Mouse (Mus musculus): ENCODE measurements at regions not wholly inside any gene's neighbourhood (a gene's known extent, or its start where the extent isn't known, plus 50 kb on each side); places are given as distances from the start of the nearest gene placed in this dataset.

GRCm38 (mm10) chr6:100937802-100938201 is 104.4 kb downstream of the Ppp4r2 start:
- Histone ChIP-seq H3K36me3 (replicated peaks; ENCODE audit: insufficient read depth, low read length) (no peaks in the 10 kb centered on the region), H3K9me3 (ENCODE audit: low read length) (no peaks in the 10 kb centered on the region), H3K4me3 (ENCODE audit: low read depth, low read length) (no peak overlapping the region), H3K9ac (replicated peaks) (no peak overlapping the region), H3K27me3 (ENCODE audit: insufficient read depth, low read length) (no peaks in the 10 kb centered on the region), H3K4me1 (ENCODE audit: insufficient read depth) (no peaks in the 10 kb centered on the region), H3K4me2 (ENCODE audit: low read depth, low read length) (no peak overlapping the region), H3K27ac (ENCODE audit: low read depth) (no peak overlapping the region)
- no peak for DNase-seq
- TF ChIP-seq EP300 (IDR thresholded peaks at IDR 0.05; ENCODE audit: low read depth) (no peak), CTCF (IDR thresholded peaks at IDR 0.05; ENCODE audit: low read depth) (no peak)
- 85% methylated on average over 1 of the region's 1 CpGs for WGBS (ENCODE audit: insufficient replicate concordance)
- no peak for ATAC-seq

DNA sequence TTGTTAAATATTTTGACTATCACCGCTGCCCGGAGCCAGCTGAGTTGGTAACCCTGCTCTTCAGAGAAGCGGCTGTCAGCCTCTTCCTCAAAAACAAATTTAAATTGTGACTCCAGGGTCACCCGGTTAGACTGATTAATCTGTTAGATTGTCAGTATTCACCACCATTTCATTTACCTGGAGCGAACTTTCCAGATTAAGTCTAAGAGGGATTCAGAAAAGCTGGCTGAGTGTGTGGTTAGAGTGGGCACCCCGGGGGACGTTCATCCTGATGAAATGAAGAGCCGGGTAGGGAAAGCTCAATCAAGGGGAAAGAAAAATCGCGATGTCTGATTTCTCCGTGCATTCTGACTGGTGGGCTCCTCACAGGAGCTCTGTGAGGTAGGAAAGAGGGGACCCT is 105.0 kb downstream of the Ppp4r2 start:
- DNase-seq (no peak), ATAC-seq (no peak)
- H3K36me3 ChIP-seq (replicated peaks; ENCODE audit: insufficient read depth, low read length): no peaks in the 10 kb centered on the region
- H3K4me3 ChIP-seq (ENCODE audit: low read depth, low read length): no peak overlapping the region
- H3K27ac ChIP-seq (ENCODE audit: low read depth): no peak overlapping the region
- no peak overlapping the region for H3K9ac ChIP-seq (replicated peaks)
- TF ChIP-seq EP300 (IDR thresholded peaks at IDR 0.05; ENCODE audit: low read depth) (no peak), CTCF (IDR thresholded peaks at IDR 0.05; ENCODE audit: low read depth) (no peak)
- 70% methylated on average over 11 of the region's 11 CpGs for WGBS (ENCODE audit: insufficient replicate concordance)
- no peaks in the 10 kb centered on the region for H3K9me3 ChIP-seq (ENCODE audit: low read length)
- H3K4me2 ChIP-seq (ENCODE audit: low read depth, low read length): no peak overlapping the region
- H3K27me3 ChIP-seq (ENCODE audit: insufficient read depth, low read length): no peaks in the 10 kb centered on the region
- H3K4me1 ChIP-seq (ENCODE audit: insufficient read depth): no peaks in the 10 kb centered on the region

DNA sequence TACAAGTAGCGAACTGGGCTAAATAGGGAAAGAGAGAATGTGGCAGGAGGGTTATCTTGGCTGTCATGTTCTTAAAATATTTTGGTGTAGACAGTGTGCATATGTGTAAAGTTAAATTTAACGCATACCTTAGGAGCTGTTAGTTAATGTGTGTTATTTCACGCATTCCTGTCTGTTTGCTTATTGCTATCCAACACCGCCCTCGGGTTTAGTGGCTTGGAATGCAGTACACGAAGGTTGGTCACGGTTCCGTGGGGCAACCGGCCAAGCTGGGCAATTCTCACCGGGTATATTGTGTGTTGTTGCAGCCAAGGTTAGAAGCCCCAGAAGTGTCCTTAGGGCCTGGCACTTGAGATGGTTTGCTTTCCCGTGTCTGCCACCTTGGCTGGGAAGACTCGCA is 105.6 kb downstream of the Ppp4r2 start:
- no peak for ATAC-seq

GRCm38 (mm10) chr6:100939766-100940165 is 106.3 kb downstream of the Ppp4r2 start:
- H3K36me3 ChIP-seq (replicated peaks; ENCODE audit: insufficient read depth, low read length): no peaks in the 10 kb centered on the region
- no peaks in the 10 kb centered on the region for H3K9me3 ChIP-seq (ENCODE audit: low read length)
- H3K27me3 ChIP-seq (ENCODE audit: insufficient read depth, low read length): no peaks in the 10 kb centered on the region
- WGBS (ENCODE audit: insufficient replicate concordance): 79% methylated on average over 5 of the region's 5 CpGs
- no peak overlapping the region for H3K27ac ChIP-seq (ENCODE audit: low read depth)
- no peak overlapping the region for H3K4me2 ChIP-seq (ENCODE audit: low read depth, low read length)
- TF ChIP-seq EP300 (IDR thresholded peaks at IDR 0.05; ENCODE audit: low read depth) (no peak), CTCF (IDR thresholded peaks at IDR 0.05; ENCODE audit: low read depth) (no peak)
- no peak overlapping the region for H3K4me3 ChIP-seq (ENCODE audit: low read depth, low read length)
- DNase-seq: no peak
- ATAC-seq: no peak
- no peaks in the 10 kb centered on the region for H3K4me1 ChIP-seq (ENCODE audit: insufficient read depth)
- H3K9ac ChIP-seq (replicated peaks): no peak overlapping the region

More for the DNA sequence above, 105.6 kb downstream of the Ppp4r2 start:
- no peak for DNase-seq
- no peak overlapping the region for H3K4me3 ChIP-seq (ENCODE audit: low read depth, low read length)
- WGBS (ENCODE audit: insufficient replicate concordance): 69% methylated on average over 12 of the region's 12 CpGs
- H3K4me1 ChIP-seq (ENCODE audit: insufficient read depth): no peaks in the 10 kb centered on the region
- H3K4me2 ChIP-seq (ENCODE audit: low read depth, low read length): no peak overlapping the region
- H3K27me3 ChIP-seq (ENCODE audit: insufficient read depth, low read length): no peaks in the 10 kb centered on the region
- TF ChIP-seq CTCF (IDR thresholded peaks at IDR 0.05; ENCODE audit: low read depth) (no peak), EP300 (IDR thresholded peaks at IDR 0.05; ENCODE audit: low read depth) (no peak)
- no peak overlapping the region for H3K27ac ChIP-seq (ENCODE audit: low read depth)
- no peaks in the 10 kb centered on the region for H3K36me3 ChIP-seq (replicated peaks; ENCODE audit: insufficient read depth, low read length)
- no peaks in the 10 kb centered on the region for H3K9me3 ChIP-seq (ENCODE audit: low read length)
- no peak overlapping the region for H3K9ac ChIP-seq (replicated peaks)

GRCm38 (mm10) chr6:100941686-100942085 is 108.3 kb downstream of the Ppp4r2 start:
- Histone ChIP-seq H3K4me3 (ENCODE audit: low read depth, low read length) (no peak overlapping the region), H3K4me1 (ENCODE audit: insufficient read depth) (no peaks in the 10 kb centered on the region), H3K9me3 (ENCODE audit: low read length) (no peaks in the 10 kb centered on the region), H3K27me3 (ENCODE audit: insufficient read depth, low read length) (no peaks in the 10 kb centered on the region), H3K36me3 (replicated peaks; ENCODE audit: insufficient read depth, low read length) (no peaks in the 10 kb centered on the region), H3K27ac (ENCODE audit: low read depth) (no peak overlapping the region), H3K9ac (replicated peaks) (no peak overlapping the region), H3K4me2 (ENCODE audit: low read depth, low read length) (no peak overlapping the region)
- WGBS (ENCODE audit: insufficient replicate concordance): 59% methylated on average over 2 of the region's 2 CpGs
- no peak for DNase-seq
- ATAC-seq: no peak
- no peak for TF ChIP-seq EP300 (IDR thresholded peaks at IDR 0.05; ENCODE audit: low read depth)
- TF ChIP-seq CTCF (IDR thresholded peaks at IDR 0.05; ENCODE audit: low read depth): no peak

DNA sequence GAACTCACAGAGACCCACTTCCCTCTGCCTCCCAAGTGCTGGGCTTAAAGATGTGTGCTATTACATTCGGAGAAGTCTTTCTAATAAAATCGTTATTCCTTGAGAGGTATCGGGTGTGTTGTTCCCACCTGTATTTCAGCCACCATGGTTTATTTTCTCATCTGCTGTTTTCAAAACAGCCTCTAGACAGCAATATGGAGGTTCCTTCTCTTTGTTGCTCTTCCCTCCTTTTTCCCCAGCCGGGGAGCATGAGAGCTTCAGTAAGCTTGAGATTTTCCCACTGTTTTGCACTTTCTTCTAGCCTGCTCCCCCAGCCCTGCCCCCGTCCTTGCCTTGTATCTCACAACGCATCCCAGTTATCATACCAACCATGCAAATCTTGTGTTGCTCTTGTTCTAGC is 109.5 kb downstream of the Ppp4r2 start:
- 83% methylated on average over 6 of the region's 6 CpGs for WGBS (ENCODE audit: insufficient replicate concordance)
- H3K36me3 ChIP-seq (replicated peaks; ENCODE audit: insufficient read depth, low read length): no peaks in the 10 kb centered on the region
- ATAC-seq: no peak

GRCm38 (mm10) chr6:100945796-100946195 is 112.4 kb downstream of the Ppp4r2 start:
- no peak overlapping the region for H3K9ac ChIP-seq (replicated peaks)
- no peaks in the 10 kb centered on the region for H3K4me1 ChIP-seq (ENCODE audit: insufficient read depth)
- H3K9me3 ChIP-seq (ENCODE audit: low read length): no peaks in the 10 kb centered on the region
- TF ChIP-seq CTCF (IDR thresholded peaks at IDR 0.05; ENCODE audit: low read depth) (no peak), EP300 (IDR thresholded peaks at IDR 0.05; ENCODE audit: low read depth) (no peak)
- no peak overlapping the region for H3K27ac ChIP-seq (ENCODE audit: low read depth)
- no peaks in the 10 kb centered on the region for H3K36me3 ChIP-seq (replicated peaks; ENCODE audit: insufficient read depth, low read length)
- ATAC-seq (no peak), DNase-seq (no peak)
- H3K4me2 ChIP-seq (ENCODE audit: low read depth, low read length): no peak overlapping the region
- no peak overlapping the region for H3K4me3 ChIP-seq (ENCODE audit: low read depth, low read length)
- WGBS (ENCODE audit: insufficient replicate concordance): 73% methylated on average over 2 of the region's 2 CpGs
- no peaks in the 10 kb centered on the region for H3K27me3 ChIP-seq (ENCODE audit: insufficient read depth, low read length)

More for the DNA sequence above, 109.5 kb downstream of the Ppp4r2 start:
- DNase-seq: no peak
- TF ChIP-seq EP300 (IDR thresholded peaks at IDR 0.05; ENCODE audit: low read depth) (no peak), CTCF (IDR thresholded peaks at IDR 0.05; ENCODE audit: low read depth) (no peak)
- H3K4me2 ChIP-seq (ENCODE audit: low read depth, low read length): no peak overlapping the region
- H3K4me1 ChIP-seq (ENCODE audit: insufficient read depth): no peaks in the 10 kb centered on the region
- no peaks in the 10 kb centered on the region for H3K9me3 ChIP-seq (ENCODE audit: low read length)
- no peak overlapping the region for H3K27ac ChIP-seq (ENCODE audit: low read depth)
- H3K4me3 ChIP-seq (ENCODE audit: low read depth, low read length): no peak overlapping the region
- H3K27me3 ChIP-seq (ENCODE audit: insufficient read depth, low read length): no peaks in the 10 kb centered on the region
- no peak overlapping the region for H3K9ac ChIP-seq (replicated peaks)
